Mouse (Mus musculus): ENCODE data around the gene Tanc2.

GRCm38 (mm10) chr11:105571996-105572395, 17.8 kb upstream of the Tanc2 start:
- TF ChIP-seq CTCF (IDR thresholded peaks at IDR 0.05; ENCODE audit: borderline replicate concordance, control insufficient read depth, extremely low read depth, insufficient read depth, low read length, poor library complexity) (no peak), POLR2A (IDR thresholded peaks at IDR 0.05; ENCODE audit: control insufficient read depth, extremely low read depth, insufficient read depth, low read length, poor library complexity) (no peak)

Data from thymus, adult 2 months (tissue).